Mouse (Mus musculus) heart, adult 2 months (tissue): ENCODE measurements around the gene Cecr2. TPM values are rescaled to one million over a fixed set of nuclear protein-coding genes. Genes with fewer than 3 reads are reported as not detected.
"Not testable (repeated sequence)": the region's sequence is repeated elsewhere in the genome, so short reads cannot be mapped to it uniquely, and the experiment has no call there.

Experiments used
- DNase-seq, 2 experiments: peaks; one replicate each; pipeline ENCODE4 v3.0.0; 2021
- H3K27ac ChIP-seq: fragments of 200-600 bp; 2 replicates; pipeline ENCODE4 v1.8.1; 2022
- H3K27me3 ChIP-seq: fragments of 200-500 bp; 2 replicates; pipeline ENCODE4 v1.6.1; 2012; ENCODE audit warnings: mild to moderate bottlenecking, low read length, inconsistent platforms, mixed read lengths; ENCODE audit not compliant: control insufficient read depth, insufficient read depth
- H3K36me3 ChIP-seq: fragments of 200-500 bp; 2 replicates; pipeline ENCODE4 v1.6.1; 2012; ENCODE audit warnings: low read length, inconsistent platforms; ENCODE audit not compliant: control insufficient read depth, insufficient read depth
- H3K4me1 ChIP-seq: fragments of 200-500 bp; 2 replicates; pipeline ENCODE4 v1.6.1; 2011; ENCODE audit warnings: low read length; ENCODE audit not compliant: control insufficient read depth, insufficient read depth
- H3K4me3 ChIP-seq: fragments of 200-600 bp; 2 replicates; pipeline ENCODE4 v1.8.1; 2022
- H3K79me2 ChIP-seq: fragments of 200-500 bp; replicated peaks from 2 replicates; pipeline ENCODE4 v1.6.1; 2012; ENCODE audit warnings: mild to moderate bottlenecking, inconsistent platforms, low read length, moderate library complexity, mixed read lengths; ENCODE audit not compliant: control insufficient read depth, insufficient read depth
- H3K9ac ChIP-seq: fragments of 200-500 bp; 2 replicates; pipeline ENCODE4 v1.6.1; 2012; ENCODE audit warnings: low read depth, mild to moderate bottlenecking, control low read depth, inconsistent platforms, low read length, mixed read lengths
- CTCF ChIP-seq: fragments of 200-600 bp; IDR thresholded peaks from 2 replicates; pipeline ENCODE4 v1.8.1; 2022; ENCODE audit warnings: antibody characterized with exemption, mild to moderate bottlenecking, moderate library complexity
- EP300 ChIP-seq: fragments of 200-500 bp; IDR thresholded peaks from 2 replicates; pipeline ENCODE4 v1.6.1; 2011; ENCODE audit warnings: low read depth, low read length, control low read depth; ENCODE audit not compliant: insufficient read depth
- POLR2A ChIP-seq: fragments of 200-500 bp; IDR thresholded peaks from 2 replicates; pipeline ENCODE4 v1.6.1; 2011; ENCODE audit warnings: mild to moderate bottlenecking, low read depth, low read length, control low read depth; ENCODE audit not compliant: insufficient read depth
- whole genome bisulfite sequencing: fragments of 180-500 bp; shearing (Covaris S2); methylation state at CpG from one replicate; pipeline ENCODE4 v1.1.7; 2018; 5-methylcytosine and 5-hydroxymethylcytosine counted together
- intact Hi-C: fragments of 180-260 bp; cut with DNase I; formaldehyde crosslinking; loops from one replicate; pipeline ENCODE4 v1.15.1; 2025
- microRNA-seq, 2 experiments: library from miRNA; unstranded; fragments of <30 nt; microRNA quantifications; one replicate each; pipeline ENCODE4 v1.2.0; 2021
- polyA plus RNA-seq: library from polyadenylated mRNA; depleted of rRNA; stranded (reverse); fragments of >200 nt; gene quantifications from 2 replicates; pipeline ENCODE4 v1.2.3, GENCODE M21; 2012; rRNA removed
- total RNA-seq, 2 experiments: library from RNA; stranded (reverse); gene quantifications; 2 replicates each; pipeline ENCODE4 v1.2.3; 2021

Gene Cecr2
- total and polyA plus RNA-seq, 3 experiments: 7.0 to 17.4 (median 12.9) TPM

GRCm38 (mm10) chr6:120799581-120800041, 133.4 kb downstream of the Cecr2 start:
- 87% methylated on average over 4 of the region's 4 CpGs for WGBS
- H3K27ac ChIP-seq: no peak overlapping the region
- no peaks in the 10 kb centered on the region for H3K27me3 ChIP-seq
- no peaks in the 10 kb centered on the region; the same call in 1 of the 2 replicates for H3K36me3 ChIP-seq
- no peak for TF ChIP-seq CTCF
- no peak for TF ChIP-seq POLR2A
- no peak for TF ChIP-seq EP300
- H3K4me1 ChIP-seq: no peaks in the 10 kb centered on the region
- H3K4me3 ChIP-seq: no peak overlapping the region
- H3K9ac ChIP-seq: no peak overlapping the region
- intact Hi-C loops: no loop called here
- no peak for DNase-seq
- H3K79me2 ChIP-seq: no peaks in the 10 kb centered on the region

- DNase-seq: no peak
- 84% methylated on average over 5 of the region's 5 CpGs for WGBS
Measured at GRCm38 (mm10) chr6:120806999-120807737, 141.0 kb downstream of the Cecr2 start.

GRCm38 (mm10) chr6:120807738-120808081, 141.5 kb downstream of the Cecr2 start:
- no peaks in the 10 kb centered on the region for H3K79me2 ChIP-seq
- H3K4me1 ChIP-seq: no peaks in the 10 kb centered on the region
- H3K27ac ChIP-seq: no peak overlapping the region
- intact Hi-C loops: no loop called here
- TF ChIP-seq POLR2A: no peak
- WGBS: 89% methylated on average over 4 of the region's 4 CpGs
- H3K36me3 ChIP-seq: peaks cover 2% of the 10 kb centered on the region; the same call in 1 of the 2 replicates
- H3K4me3 ChIP-seq: no peak overlapping the region
- no peak for DNase-seq
- H3K9ac ChIP-seq: no peak overlapping the region
- no peaks in the 10 kb centered on the region for H3K27me3 ChIP-seq

More at GRCm38 (mm10) chr6:120806999-120807737, 141.0 kb downstream of the Cecr2 start:
- Histone ChIP-seq H3K4me1 (no peaks in the 10 kb centered on the region), H3K27me3 (no peaks in the 10 kb centered on the region), H3K79me2 (no peaks in the 10 kb centered on the region), H3K9ac (no peak overlapping the region), H3K36me3 (peaks cover 2% of the 10 kb centered on the region; the same call in 1 of the 2 replicates), H3K4me3 (no peak overlapping the region), H3K27ac (no peak overlapping the region)
- TF ChIP-seq CTCF: no peak
- no peak for TF ChIP-seq POLR2A
- TF ChIP-seq EP300: no peak
- intact Hi-C loops: no loop called here

GRCm38 (mm10) chr6:120811999-120812398, 145.8 kb downstream of the Cecr2 start:
- H3K9ac ChIP-seq, H3K36me3 ChIP-seq, H3K27ac ChIP-seq, H3K27me3 ChIP-seq, H3K4me1 ChIP-seq, H3K79me2 ChIP-seq, intact Hi-C loops, H3K4me3 ChIP-seq, DNase-seq: not testable (repeated sequence)
- 97% methylated on average over 10 of the region's 10 CpGs for WGBS

- H3K27ac ChIP-seq: no peak overlapping the region
- no peaks in the 10 kb centered on the region for H3K27me3 ChIP-seq
- intact Hi-C loops: no loop called here
- H3K4me3 ChIP-seq: no peak overlapping the region
- no peak for TF ChIP-seq EP300
- no peak for TF ChIP-seq CTCF
- no peak for TF ChIP-seq POLR2A
- no peak for DNase-seq
- H3K79me2 ChIP-seq: peaks cover 1% of the 10 kb centered on the region
- H3K36me3 ChIP-seq: no peaks in the 10 kb centered on the region; the same call in 1 of the 2 replicates
- H3K4me1 ChIP-seq: peaks cover 3% of the 10 kb centered on the region
- 96% methylated on average over 2 of the region's 2 CpGs for WGBS
- H3K9ac ChIP-seq: no peak overlapping the region
Measured at GRCm38 (mm10) chr6:120819294-120819693, 153.1 kb downstream of the Cecr2 start.

- TF ChIP-seq CTCF (no peak), POLR2A (no peak), EP300 (no peak)
- intact Hi-C loops: loop anchor here (5.0 kb wide), 1 partner anchor 288 kb away; the partner anchor contains the start of gene Hdhd5
- Histone ChIP-seq H3K79me2 (peaks cover 1% of the 10 kb centered on the region), H3K4me3 (no peak overlapping the region), H3K27ac (no peak overlapping the region), H3K9ac (no peak overlapping the region), H3K4me1 (peaks cover 3% of the 10 kb centered on the region), H3K27me3 (no peaks in the 10 kb centered on the region), H3K36me3 (no peaks in the 10 kb centered on the region; the same call in 1 of the 2 replicates)
- WGBS: 78% methylated on average over 5 of the region's 5 CpGs
- DNase-seq: no peak
Measured at GRCm38 (mm10) chr6:120820144-120820543, 154.0 kb downstream of the Cecr2 start.

Small RNA genes lying within 50 kb of the gene (microRNA-seq; reads per million reads assigned to microRNA genes)
- gene Gm25193: 0 reads per million in 2 experiments

Other genes starting within 250 kb of the Cecr2 start
- gene Il17ra, start 203.1 kb upstream of the Cecr2 start, total RNA-seq: 1 to 10 TPM; 2.1 to 2.4 TPM
- 5.4 and 5.9 TPM in 2 replicates for gene Il17ra, start 203.1 kb upstream of the Cecr2 start, polyA plus RNA-seq
- not detected for gene Tmem121b, start 172.6 kb upstream of the Cecr2 start, total RNA-seq
- gene Tmem121b, start 172.6 kb upstream of the Cecr2 start, polyA plus RNA-seq: not detected in 2 replicates
- 10 to 100 TPM; 17.1 to 18.4 TPM for gene Hdhd5, start 135.1 kb upstream of the Cecr2 start, total RNA-seq
- 29.9 and 38.7 TPM in 2 replicates for gene Hdhd5, start 135.1 kb upstream of the Cecr2 start, polyA plus RNA-seq
- under 1 TPM; 0.11 to 0.13 TPM for gene Slc25a18, start 107.2 kb downstream of the Cecr2 start, total RNA-seq
- 0.18 and 0.37 TPM in 2 replicates for gene Slc25a18, start 107.2 kb downstream of the Cecr2 start, polyA plus RNA-seq
- 100 to 1,000 TPM; 142 to 165 TPM for gene Atp6v1e1, start 156.4 kb downstream of the Cecr2 start, total RNA-seq
- gene Atp6v1e1, start 156.4 kb downstream of the Cecr2 start, polyA plus RNA-seq: 145 and 161 TPM in 2 replicates
- gene Bcl2l13, start 169.8 kb downstream of the Cecr2 start, total RNA-seq: 10 to 100 TPM; 72.5 to 84.8 TPM
- gene Bcl2l13, start 169.8 kb downstream of the Cecr2 start, polyA plus RNA-seq: 36.2 and 49.7 TPM in 2 replicates